Mouse (Mus musculus) gastrocnemius, postnatal 4 days (tissue): ENCODE results near the gene Eva1c. TPM values are rescaled to one million over a fixed set of nuclear protein-coding genes. Genes with fewer than 3 reads are reported as not detected.

Experiments
- DNase-seq, 2 experiments: peaks; one replicate each; pipeline ENCODE4 v3.0.0; 2021 to 2022; ENCODE audit warnings: low spot score in 2 of 2, mixed read lengths in 2 of 2
- long read RNA-seq, 2 experiments: library from polyadenylated mRNA; stranded (forward); transcript quantifications; one replicate each; pipeline ENCODE4 v2.0.0; 2021
- total RNA-seq, 2 experiments: library from RNA; stranded (reverse); gene quantifications; 2 replicates each; pipeline ENCODE4 v1.2.3; 2021

Eva1c gene
- total RNA-seq, result 1 to 10 TPM in 1 of 2 experiments, under 1 TPM in 1; 0.39 to 1.3 TPM
- long read RNA-seq, experiment 1, partial matches to known transcripts, result 0 of 2 reads
- long read RNA-seq, experiment 1, other reads (novel, unspliced or antisense), result 0 of 2 reads
- long read RNA-seq, experiment 2, partial matches to known transcripts, result 0 of 3 reads
- long read RNA-seq, experiment 2, other reads (novel, unspliced or antisense), result 2 of 3 reads

DNA sequence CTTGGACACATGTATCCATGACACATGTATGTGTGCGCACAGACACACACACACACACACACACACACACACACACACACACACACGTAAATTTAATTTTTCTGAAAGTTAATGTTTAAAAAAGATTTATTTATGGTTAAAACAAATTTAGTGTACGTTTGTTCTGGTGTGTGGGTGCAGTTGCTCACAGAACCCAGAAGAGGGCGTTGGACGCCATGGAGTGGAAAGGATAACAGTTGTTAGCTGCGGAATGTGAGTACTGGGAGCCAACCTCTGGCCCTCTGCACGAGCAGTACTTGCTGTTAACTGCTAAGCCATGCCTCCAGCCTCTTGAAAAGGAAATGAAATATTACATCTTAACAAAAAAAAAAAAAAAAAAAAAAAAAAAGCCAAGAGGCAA is at the start of gene Eva1c:
Eva1c (plus strand) TSS at position 263 of the 400 bp plus-strand sequence.
- DNase-seq, result no peak

DNA sequence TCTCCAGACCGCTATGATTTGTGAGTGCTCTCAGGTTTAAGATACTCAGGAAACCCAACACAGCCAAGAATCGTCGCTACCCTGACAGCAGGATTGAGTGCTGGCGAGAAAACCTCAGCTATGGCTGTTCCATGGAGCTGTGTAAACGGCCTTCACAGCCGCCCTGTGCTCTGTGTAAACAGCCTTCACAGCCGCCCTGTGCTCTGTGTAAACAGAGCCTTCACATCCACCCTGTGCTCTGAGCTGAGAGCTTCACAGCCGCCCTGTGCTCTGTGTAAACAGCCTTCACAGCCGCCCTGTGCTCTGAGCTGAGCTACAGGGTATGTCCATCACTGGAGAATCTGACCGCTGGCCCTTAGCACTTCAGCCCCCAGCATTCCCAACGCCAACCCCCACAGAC is 46.7 kb upstream of the Eva1c start:
- DNase-seq, result no peak

- no peak for DNase-seq
Observed at GRCm38 (mm10) chr16:90783302-90783701, 43.2 kb upstream of the Eva1c start.

GRCm38 (mm10) chr16:90785257-90785656 is 41.3 kb upstream of the Eva1c start:
- no peak for DNase-seq

DNA sequence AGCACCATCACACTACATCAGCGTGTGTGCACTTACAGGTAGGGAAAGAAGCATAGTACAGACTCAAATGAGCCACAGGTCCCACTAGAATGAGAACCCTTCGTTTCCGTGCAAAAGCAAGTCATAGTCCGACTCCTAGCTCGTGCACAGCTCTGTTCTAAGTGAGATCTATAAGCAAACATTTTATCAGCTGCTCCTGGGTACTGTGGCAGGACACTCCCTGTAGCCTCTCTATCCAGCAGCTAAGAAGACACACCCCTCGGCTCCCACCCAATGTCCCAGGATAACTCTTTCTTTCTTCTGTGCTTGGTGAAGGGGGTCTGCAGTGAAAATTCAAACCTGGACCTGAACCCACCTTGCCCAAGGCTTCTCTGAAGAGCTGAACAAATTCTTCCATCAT is 37.9 kb upstream of the Eva1c start:
- no peak for DNase-seq

DNA sequence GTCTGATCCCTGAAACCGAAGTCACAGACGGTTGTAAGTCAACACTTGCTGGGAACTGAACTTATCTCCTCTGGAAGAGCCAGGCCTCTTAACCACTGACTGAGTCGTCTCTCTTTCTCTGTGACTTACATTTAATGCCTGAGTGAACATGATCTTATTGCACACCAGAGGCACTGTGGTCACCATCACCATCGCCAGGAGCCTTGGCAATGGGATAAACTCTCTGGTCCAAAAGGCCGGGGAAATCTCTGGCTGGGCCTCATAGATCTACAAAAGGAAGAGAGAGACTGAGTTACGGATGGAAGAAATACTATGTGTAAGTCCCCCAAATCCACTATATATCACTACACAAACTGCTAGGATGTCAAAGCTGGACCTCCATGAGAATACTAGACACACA is 35.6 kb upstream of the Eva1c start:
- no peak for DNase-seq

DNA sequence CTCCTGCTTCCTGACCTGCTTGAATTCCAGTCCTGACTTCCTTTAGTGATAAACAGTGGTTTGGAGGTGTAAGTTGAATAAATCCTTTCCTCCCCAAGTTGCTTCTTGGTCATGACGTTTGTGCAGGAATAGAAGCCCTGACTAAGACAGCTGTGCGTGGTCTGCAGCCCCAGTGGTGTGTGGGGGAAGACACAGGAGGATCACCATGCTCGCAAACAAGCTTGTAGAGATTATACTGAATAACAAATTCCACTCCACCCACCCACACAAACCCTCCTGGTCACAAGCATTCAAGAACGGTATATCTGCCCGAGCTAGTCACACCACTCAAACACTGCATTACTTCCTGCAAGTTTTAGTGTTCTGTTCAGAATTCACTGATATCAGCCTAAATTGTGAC is 34.5 kb upstream of the Eva1c start:
- no peak for DNase-seq

- no peak for DNase-seq
Observed at GRCm38 (mm10) chr16:90792500-90792899, 34.0 kb upstream of the Eva1c start.

DNA sequence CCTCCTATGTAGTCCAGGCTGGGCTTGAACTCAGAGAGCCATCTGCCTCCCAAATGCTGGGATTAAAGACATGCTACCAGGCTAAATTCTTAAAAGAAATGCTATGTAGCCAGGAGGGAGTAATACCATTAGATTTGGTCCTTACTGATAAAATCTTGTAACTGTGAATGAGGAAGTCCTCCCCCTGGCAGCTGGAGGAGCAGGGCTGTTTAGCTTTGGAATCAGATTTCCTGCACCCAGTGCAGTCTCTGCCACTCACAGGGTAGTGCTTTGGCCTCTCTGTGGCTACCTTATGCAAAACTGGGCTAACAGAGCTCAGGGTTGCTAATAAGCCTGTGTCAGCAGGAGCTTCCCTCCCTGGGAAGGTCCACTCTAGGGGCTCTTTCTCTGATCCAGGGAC is 31.8 kb upstream of the Eva1c start:
- DNase-seq, result no peak

GRCm38 (mm10) chr16:90798446-90798845 is 28.1 kb upstream of the Eva1c start:
- no peak for DNase-seq

GRCm38 (mm10) chr16:90798848-90799247 is 27.7 kb upstream of the Eva1c start:
- no peak for DNase-seq

DNA sequence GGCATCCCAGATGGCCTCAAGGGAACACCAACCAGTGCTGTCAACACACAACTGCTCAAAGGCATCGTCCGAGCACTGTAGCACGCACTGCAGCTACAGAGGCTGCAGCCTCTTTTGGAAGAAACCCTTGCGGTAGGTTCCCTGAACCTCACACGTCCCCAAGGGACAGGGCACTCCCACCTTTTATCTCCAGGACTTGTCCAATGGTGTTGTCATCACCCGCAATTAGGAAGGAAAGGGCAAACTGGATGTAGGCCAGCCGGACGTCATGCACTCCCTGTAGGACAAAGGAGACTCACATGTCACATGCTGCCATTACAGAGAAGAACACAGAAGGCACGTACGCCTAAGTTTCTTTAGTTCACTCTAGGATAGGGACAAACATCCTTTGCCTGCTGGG is 26.7 kb upstream of the Eva1c start:
- no peak for DNase-seq

GRCm38 (mm10) chr16:90801251-90801650 is 25.3 kb upstream of the Eva1c start:
- no peak for DNase-seq

GRCm38 (mm10) chr16:90801928-90802327 is 24.6 kb upstream of the Eva1c start:
- no peak for DNase-seq

GRCm38 (mm10) chr16:90804466-90804865 is 22.1 kb upstream of the Eva1c start:
- no peak for DNase-seq

DNA sequence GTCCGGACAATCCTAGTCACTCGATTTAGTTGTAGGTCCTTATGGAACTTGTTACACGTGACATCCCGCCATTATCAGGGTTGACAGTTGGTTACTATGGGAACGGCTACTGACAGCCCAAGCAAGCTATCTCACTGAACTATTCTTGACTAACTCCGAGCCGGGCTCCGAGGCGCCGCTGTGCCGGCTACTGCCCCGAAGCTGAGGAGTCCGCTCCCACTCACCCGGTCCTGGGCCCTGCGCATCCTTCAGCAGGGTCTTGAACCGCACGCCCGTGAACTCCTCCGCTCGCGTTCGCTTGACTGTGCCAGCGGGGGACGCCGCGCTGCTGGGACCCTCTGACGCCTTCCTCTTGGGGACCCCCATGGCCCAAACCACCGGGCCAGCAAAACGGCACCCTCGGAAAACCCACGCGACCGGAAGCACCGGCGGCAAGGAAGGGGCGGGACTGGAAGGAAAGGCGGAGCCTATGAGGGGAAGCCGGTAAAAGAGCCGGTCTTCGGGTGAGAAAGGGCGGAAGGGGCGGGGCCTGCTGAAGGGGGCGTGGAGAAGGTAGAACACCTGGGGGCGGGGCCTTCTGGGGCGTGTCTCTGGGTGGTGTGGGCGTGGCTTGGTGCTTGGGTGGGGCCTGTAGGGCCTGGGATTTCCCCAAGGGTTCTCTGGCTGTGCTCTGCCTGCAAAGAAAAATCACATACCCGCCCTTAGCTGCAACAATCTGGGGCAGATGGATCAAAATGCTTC is 16.4 kb upstream of the Eva1c start, which contains the start of gene Urb1:
Urb1 (minus strand) TSS at position 439 of the 741 bp plus-strand sequence.
- peak; percentile 96 to 99 for DNase-seq

DNA sequence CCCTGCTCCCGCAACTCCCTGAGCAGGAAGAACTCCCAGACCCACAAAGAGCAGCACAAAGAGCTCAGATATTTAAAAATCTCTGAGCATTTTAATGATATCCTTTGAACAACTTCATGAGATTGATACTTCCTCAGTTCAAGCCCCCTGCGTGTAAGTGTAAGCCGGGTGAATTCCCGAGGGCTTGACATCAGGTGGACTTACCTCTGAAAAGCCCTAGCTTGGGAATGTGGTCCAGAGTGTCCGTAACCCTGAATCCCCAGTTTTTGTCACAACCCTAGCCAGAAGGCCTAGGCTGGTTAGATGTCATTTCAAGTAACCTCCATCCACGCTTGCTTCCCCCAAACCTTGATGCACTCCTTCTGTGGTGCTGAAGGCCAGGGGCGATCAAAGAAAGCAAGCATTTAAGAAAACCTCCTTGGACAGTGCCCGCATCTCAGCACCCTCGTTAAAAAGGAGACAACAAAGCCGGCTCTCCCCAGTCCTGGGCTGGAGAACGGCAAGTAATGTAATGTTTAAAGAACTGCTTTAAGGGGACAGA is 15.7 kb upstream of the Eva1c start:
- no peak for DNase-seq

- DNase-seq, result no peak
Observed at GRCm38 (mm10) chr16:90812086-90812485, 14.4 kb upstream of the Eva1c start.

GRCm38 (mm10) chr16:90820326-90820725 is 6.2 kb upstream of the Eva1c start:
- no peak for DNase-seq

- DNase-seq, result no peak
Observed at GRCm38 (mm10) chr16:90821046-90821697, 5.3 kb upstream of the Eva1c start.

- no peak for DNase-seq
Observed at GRCm38 (mm10) chr16:90822284-90822935, 4.1 kb upstream of the Eva1c start.

- DNase-seq, result peak in 1 of 2 experiments; percentile 26
Observed at GRCm38 (mm10) chr16:90822981-90823380, 3.5 kb upstream of the Eva1c start.
